Mouse (Mus musculus): ENCODE results near the gene Nav3.

DNA sequence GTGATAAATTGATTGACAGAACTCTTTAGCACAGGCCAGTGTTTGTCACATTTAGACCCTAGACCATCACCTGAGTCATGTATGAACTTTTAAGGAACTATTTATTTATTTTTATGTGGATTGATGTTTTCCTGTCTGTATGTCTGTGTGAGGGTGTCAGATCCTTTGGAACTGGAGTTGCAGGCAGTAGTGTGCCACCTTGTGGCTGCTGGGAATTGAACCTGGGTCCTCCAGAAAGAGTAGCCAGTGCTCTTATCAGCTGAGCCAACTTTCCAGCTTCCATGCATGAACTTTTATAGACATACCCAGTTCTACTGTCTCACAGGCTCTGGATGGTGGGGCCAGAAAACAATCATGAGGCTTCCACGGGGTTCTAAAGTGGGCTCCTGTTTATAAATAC lies 536.5 kb downstream of the Nav3 start:
- TF ChIP-seq CTCF (IDR thresholded peaks at IDR 0.05; ENCODE audit: low read depth), result peak; percentile 23
- no peak for TF ChIP-seq EP300 (IDR thresholded peaks at IDR 0.05; ENCODE audit: low read depth)
